Mouse (Mus musculus): ENCODE results near the gene Bpnt1.

- TF ChIP-seq CTCF (IDR thresholded peaks at IDR 0.05; ENCODE audit: low read depth, low read length) (no peak), POLR2A (IDR thresholded peaks at IDR 0.05; ENCODE audit: extremely low read depth, insufficient read depth, low read length) (no peak)
Measured at GRCm38 (mm10) chr1:185358211-185358610, 26.3 kb downstream of the Bpnt1 start.

Measured in liver, adult 2 months (tissue).